Mouse (Mus musculus): ENCODE results near the gene Ip6k3.

GRCm38 (mm10) chr17:27155752-27156151 is 11.8 kb downstream of the Ip6k3 start:
- TF ChIP-seq ZNF384 (IDR thresholded peaks at IDR 0.05; ENCODE audit: low read depth, low read length) (no peak), HCFC1 (IDR thresholded peaks at IDR 0.05; ENCODE audit: borderline replicate concordance, insufficient read depth, low read length) (no peak), MAFK (IDR thresholded peaks at IDR 0.05; ENCODE audit: insufficient read depth, low read depth, low read length) (no peak), ZC3H11A (IDR thresholded peaks at IDR 0.05; ENCODE audit: borderline replicate concordance, low read depth, low read length) (no peak)

Data from ES-E14 (cell line).